Mouse (Mus musculus) embryonic facial prominence, embryonic 12.5 days (tissue): ENCODE measurements around the gene Gm37240. TPM values are rescaled to one million over a fixed set of nuclear protein-coding genes. Genes with fewer than 3 reads are reported as not detected.

Experiments used
- ATAC-seq: fragments of 200-750 bp; cut with Nextera tagmentation; 2 replicates; pipeline ENCODE4 v1.8.0; 2017; ENCODE audit not compliant: insufficient number of reproducible peaks, insufficient read depth, low FRiP score, low TSS enrichment
- H3K27ac ChIP-seq: fragments of 300-500 bp; sonication (generic); 2 replicates; pipeline ENCODE4 v1.5.1; 2016; ENCODE audit warnings: mild to moderate bottlenecking
- H3K27me3 ChIP-seq: fragments of 300-500 bp; sonication (generic); 2 replicates; pipeline ENCODE4 v1.6.1; 2016; ENCODE audit warnings: mild to moderate bottlenecking, moderate library complexity
- H3K36me3 ChIP-seq: fragments of 300-500 bp; sonication (generic); 2 replicates; pipeline ENCODE4 v1.6.1; 2016; ENCODE audit warnings: mild to moderate bottlenecking
- H3K4me1 ChIP-seq: fragments of 300-500 bp; sonication (generic); 2 replicates; pipeline ENCODE4 v1.6.1; 2016
- H3K4me2 ChIP-seq: fragments of 300-500 bp; sonication (generic); replicated peaks from 2 replicates; pipeline ENCODE4 v1.6.1; 2016; ENCODE audit warnings: mild to moderate bottlenecking, moderate library complexity
- H3K4me3 ChIP-seq: fragments of 300-500 bp; sonication (generic); 2 replicates; pipeline ENCODE4 v1.5.1; 2016; ENCODE audit warnings: mild to moderate bottlenecking
- H3K9ac ChIP-seq: fragments of 300-500 bp; sonication (generic); 2 replicates; pipeline ENCODE4 v1.6.1; 2016; ENCODE audit warnings: mild to moderate bottlenecking, moderate library complexity
- H3K9me3 ChIP-seq: fragments of 300-500 bp; sonication (generic); 2 replicates; pipeline ENCODE4 v1.6.1; 2016; ENCODE audit warnings: mild to moderate bottlenecking, moderate library complexity
- WGBS: fragments of 180-500 bp; shearing (Covaris S2); methylation state at CpG from one replicate; pipeline ENCODE4 v1.1.7; 2016; 5-methylcytosine and 5-hydroxymethylcytosine counted together
- polyA plus RNA-seq: library from polyadenylated mRNA; unstranded; fragments of >200 nt; fragmentation: Nextera tagmentation; extraction: Ambion mirVana; gene quantifications from 2 replicates; pipeline ENCODE4 v1.2.1, GENCODE M21; 2016

The Gm37240 gene
- polyA plus RNA-seq, 1 experiment from 2014 or later, result 4.0 TPM

DNA sequence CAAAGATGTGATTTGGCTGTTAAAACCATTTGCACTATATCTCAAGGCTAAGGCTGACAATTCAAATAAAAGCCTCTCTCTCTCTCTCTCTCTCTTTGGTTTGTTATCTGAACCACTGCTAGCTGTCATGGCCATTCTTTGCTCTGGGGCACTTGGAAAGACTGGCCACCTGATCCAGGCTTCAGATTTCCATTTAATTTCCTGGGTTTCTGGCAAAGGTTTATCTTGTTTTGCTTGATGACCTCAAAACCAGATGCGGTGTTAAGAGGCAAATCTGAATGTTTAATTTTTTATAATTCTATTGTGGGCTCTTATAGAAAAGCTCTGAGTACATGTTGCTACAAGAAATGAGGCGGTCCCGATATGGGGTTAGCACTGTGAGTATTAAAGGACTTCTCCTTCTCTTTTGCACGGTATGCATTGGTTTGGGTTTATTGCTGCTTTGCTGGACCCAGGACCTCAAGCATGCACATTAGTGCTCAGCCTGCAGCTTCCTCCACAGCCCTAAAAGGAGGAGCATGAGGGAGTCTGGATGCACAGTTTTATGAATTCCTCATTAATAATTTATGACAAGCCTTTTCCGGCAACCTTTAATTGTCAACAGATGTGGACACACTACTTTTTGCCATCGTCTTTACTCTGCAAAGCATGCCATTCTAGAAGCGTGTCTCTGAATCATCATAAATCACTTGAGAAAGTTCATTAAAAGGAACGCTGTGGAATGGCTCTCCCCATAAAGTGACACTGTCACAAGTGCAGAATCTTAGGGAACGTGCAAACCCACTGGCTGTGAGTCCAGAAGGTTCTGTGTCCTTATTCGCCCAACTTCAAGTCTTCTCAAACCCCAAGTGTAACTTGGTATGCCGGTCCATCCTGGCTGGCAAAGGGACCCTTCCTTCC is 351.4 kb downstream of the Gm37240 start:
- ATAC-seq, result 0 out of 2 replicates have a peak, but pooled peaks have one; percentile 64
- WGBS, result 64% methylated on average over 11 of the region's 11 CpGs

DNA sequence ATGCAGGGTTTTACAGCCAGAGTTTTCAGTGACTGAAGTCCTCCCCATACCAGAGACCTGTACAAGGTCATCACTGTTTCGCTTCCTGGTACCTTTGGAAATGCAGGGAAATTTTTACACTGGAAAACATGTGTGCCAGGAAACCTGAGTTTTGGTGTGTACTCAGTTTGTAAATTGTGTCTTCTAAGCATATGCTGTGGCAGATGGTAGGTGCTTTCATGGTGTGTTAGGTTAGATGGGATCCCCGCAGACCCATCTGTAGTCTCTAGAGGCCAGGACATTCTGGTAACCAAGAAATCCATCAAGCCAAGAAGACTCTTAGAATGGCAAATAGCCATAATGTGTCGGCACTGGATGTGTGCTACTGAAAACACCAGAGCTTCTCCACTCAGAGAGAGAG is 352.3 kb downstream of the Gm37240 start:
- ATAC-seq, result no peak
- H3K27ac ChIP-seq, result no peak overlapping the region
- no peaks in the 10 kb centered on the region for H3K27me3 ChIP-seq
- no peaks in the 10 kb centered on the region for H3K36me3 ChIP-seq
- no peak overlapping the region for H3K4me2 ChIP-seq
- H3K4me3 ChIP-seq, result no peak overlapping the region
- no peaks in the 10 kb centered on the region for H3K9me3 ChIP-seq
- peaks cover 12% of the 10 kb centered on the region for H3K4me1 ChIP-seq
- WGBS, result 87% methylated on average over 3 of the region's 3 CpGs
- H3K9ac ChIP-seq, result no peak overlapping the region

More for the DNA sequence above, 351.4 kb downstream of the Gm37240 start:
- Histone ChIP-seq H3K4me2 (no peak overlapping the region), H3K27ac (no peak overlapping the region), H3K9ac (no peak overlapping the region), H3K9me3 (no peaks in the 10 kb centered on the region), H3K4me1 (peaks cover 12% of the 10 kb centered on the region), H3K36me3 (no peaks in the 10 kb centered on the region), H3K27me3 (no peaks in the 10 kb centered on the region), H3K4me3 (no peak overlapping the region)

DNA sequence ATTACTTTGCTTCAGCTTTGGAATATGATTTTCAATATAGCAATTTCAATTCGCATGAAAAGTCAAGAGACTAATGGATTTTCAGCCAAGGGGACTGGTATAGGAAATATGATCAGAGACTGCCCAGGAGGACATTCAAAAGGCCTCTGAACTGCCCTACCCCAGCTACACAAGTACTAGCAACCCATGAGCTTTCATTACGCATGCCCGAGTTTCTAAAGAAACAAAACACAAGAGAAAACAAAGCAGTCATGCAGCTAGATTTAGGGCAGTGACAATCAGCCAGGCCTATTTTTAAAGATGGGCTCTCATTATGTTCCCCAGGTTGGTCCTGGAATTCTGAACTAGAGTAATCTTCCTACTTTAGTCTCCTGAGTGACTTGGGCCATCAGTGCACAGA is 354.9 kb downstream of the Gm37240 start:
- 75% methylated on average over 3 of the region's 3 CpGs for WGBS
- ATAC-seq, result no peak

DNA sequence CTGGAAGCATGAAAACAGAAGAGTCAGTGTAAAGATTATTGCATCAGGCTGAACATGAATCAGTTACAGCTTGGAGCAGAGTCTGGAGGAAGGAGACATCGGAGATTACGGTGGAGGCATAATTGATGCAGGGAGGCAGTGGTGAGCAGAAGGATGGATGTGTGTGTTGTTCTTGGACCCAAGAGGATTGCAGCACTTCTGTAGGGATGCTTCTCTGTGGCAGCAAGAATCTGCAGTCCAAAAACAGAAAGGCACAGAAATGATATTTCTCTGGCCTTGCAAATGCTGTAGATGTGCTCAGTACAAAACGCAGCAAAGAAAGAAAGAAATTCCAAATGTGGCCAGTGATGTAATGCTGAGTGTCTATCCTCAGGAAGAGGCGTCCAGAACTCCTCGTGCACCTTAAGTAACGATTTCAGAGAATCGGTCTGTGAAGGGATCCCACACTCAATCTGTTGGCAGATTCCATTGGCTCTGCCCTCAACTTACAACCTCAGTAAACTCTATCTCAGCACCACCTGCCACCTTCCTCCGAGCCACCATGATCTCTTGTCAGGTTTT is 356.6 kb downstream of the Gm37240 start:
- Histone ChIP-seq H3K4me3 (no peak overlapping the region), H3K9me3 (no peaks in the 10 kb centered on the region), H3K4me2 (no peak overlapping the region), H3K27me3 (no peaks in the 10 kb centered on the region), H3K9ac (no peak overlapping the region), H3K27ac (no peak overlapping the region), H3K36me3 (no peaks in the 10 kb centered on the region), H3K4me1 (peaks cover 4% of the 10 kb centered on the region; the same call in 1 of the 2 replicates)
- 78% methylated on average over 8 of the region's 8 CpGs for WGBS
- ATAC-seq, result no peak

More for the DNA sequence above, 354.9 kb downstream of the Gm37240 start:
- no peaks in the 10 kb centered on the region for H3K36me3 ChIP-seq
- H3K9me3 ChIP-seq, result no peaks in the 10 kb centered on the region
- no peaks in the 10 kb centered on the region for H3K27me3 ChIP-seq
- peaks cover 12% of the 10 kb centered on the region for H3K4me1 ChIP-seq
- no peak overlapping the region for H3K9ac ChIP-seq
- H3K4me2 ChIP-seq, result no peak overlapping the region
- no peak overlapping the region for H3K4me3 ChIP-seq
- H3K27ac ChIP-seq, result no peak overlapping the region

DNA sequence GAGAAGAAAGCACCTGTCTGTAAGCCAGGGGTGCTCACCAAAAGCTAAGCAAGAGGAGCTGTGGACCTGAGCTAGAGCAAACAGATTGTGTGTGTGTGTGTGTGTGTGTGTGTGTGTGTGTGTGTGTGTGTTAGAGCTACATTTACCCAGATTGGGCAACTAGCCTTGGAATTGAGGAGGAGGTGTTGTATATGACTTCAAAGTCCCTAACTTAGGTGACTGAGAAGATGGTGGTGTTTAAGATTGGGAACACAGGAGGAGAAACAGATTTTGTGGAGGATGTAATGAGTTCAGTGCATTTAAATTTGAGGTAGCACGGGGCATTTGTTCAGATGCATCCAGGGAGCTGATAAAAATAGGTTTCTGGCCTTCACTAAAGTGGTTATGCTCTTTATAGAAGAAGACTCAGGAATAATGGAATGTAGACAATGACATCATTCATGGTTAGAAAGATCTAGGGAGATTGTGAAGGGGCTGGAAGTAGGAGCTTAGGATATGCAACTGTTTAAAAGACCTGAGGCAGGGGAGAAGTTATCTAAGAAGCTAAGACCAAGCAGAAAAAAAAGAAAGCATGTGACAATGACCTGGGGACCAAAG is 365.9 kb downstream of the Gm37240 start:
- H3K9ac ChIP-seq, result no peak overlapping the region
- no peak overlapping the region for H3K4me2 ChIP-seq
- H3K4me3 ChIP-seq, result no peak overlapping the region
- no peak overlapping the region for H3K27ac ChIP-seq
- H3K9me3 ChIP-seq, result no peaks in the 10 kb centered on the region
- H3K36me3 ChIP-seq, result no peaks in the 10 kb centered on the region
- no peaks in the 10 kb centered on the region for H3K4me1 ChIP-seq
- no peaks in the 10 kb centered on the region for H3K27me3 ChIP-seq
- no peak for ATAC-seq
- 81% methylated on average over 1 of the region's 1 CpGs for WGBS

DNA sequence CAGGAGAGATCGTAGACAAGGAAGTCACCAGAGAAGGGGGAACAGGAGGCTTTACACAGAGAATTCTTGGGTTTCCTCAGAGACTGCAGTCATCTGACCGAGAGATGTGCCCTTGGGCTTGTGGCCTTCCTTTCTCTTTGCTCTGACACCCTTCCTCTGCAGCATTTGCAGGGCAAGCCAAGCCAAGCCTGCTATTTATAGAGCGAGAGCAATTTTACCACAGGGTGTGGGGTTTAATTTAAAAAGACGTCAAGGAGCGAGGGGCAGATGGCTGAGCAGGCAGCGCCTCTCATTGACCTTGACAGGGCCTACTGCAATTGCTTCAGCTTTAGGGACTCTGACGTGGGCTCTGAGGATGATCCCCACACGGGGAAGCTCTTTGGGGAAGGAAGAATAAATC is 368.6 kb downstream of the Gm37240 start:
- Histone ChIP-seq H3K4me2 (no peak overlapping the region), H3K36me3 (no peaks in the 10 kb centered on the region), H3K9ac (no peak overlapping the region), H3K27me3 (no peaks in the 10 kb centered on the region), H3K4me1 (no peaks in the 10 kb centered on the region), H3K4me3 (no peak overlapping the region), H3K9me3 (no peaks in the 10 kb centered on the region), H3K27ac (no peak overlapping the region)
- ATAC-seq, result no peak
- WGBS, result 71% methylated on average over 8 of the region's 8 CpGs

DNA sequence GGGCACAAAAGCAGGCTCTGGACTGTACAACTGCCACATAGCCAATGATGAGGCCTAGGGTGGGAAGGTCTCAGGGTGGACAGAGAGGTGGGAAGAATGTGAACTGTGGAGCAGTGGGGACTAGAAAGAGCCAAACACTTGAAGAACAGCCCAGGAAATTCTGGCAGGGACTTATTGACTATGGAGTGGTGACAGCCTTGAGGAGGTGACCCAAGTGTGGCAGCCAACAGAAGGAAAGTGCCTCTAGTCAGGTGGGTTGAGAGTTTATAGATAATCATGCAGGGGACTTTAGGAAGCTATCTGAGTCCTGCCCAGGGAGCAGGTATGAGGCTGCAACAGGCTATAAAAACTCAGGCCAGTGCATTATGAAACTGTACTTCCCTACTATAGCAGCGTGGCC is 369.2 kb downstream of the Gm37240 start:
- H3K36me3 ChIP-seq, result no peaks in the 10 kb centered on the region
- H3K4me3 ChIP-seq, result no peak overlapping the region
- no peak overlapping the region for H3K27ac ChIP-seq
- no peak overlapping the region for H3K4me2 ChIP-seq
- no peak for ATAC-seq
- H3K27me3 ChIP-seq, result no peaks in the 10 kb centered on the region
- H3K9ac ChIP-seq, result no peak overlapping the region
- 81% methylated on average over 1 of the region's 1 CpGs for WGBS
- H3K9me3 ChIP-seq, result no peaks in the 10 kb centered on the region
- no peaks in the 10 kb centered on the region for H3K4me1 ChIP-seq

DNA sequence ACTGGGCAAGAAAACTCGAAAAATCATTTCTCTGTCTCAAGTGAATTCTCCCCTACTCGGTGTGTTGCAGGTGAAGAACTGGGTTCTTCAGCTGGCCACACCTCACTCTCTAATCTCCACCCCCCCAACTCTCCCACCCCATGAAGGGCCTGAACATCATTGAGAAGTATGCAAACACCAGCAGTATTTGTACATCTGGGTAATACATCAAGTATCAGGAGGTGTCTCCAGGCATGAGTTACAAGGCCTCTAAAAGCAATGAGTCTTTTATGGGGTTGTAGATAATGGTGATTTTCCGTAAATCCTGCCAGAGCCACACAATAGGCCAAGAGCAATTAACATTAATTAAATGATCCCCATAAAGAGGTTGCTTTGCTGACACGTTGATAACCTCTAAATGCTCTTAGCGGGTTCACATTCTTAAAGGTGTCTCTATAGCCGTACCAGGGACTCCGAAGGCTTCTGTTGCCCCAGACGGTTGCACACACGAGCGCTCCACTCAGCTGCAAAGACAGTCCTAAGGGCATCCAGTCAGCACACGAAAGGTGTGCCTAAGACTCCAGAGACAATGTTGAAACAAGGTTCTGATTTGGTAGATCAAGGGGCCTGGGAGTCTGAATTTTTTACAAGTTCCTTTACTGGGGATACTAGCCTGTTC is 370.4 kb downstream of the Gm37240 start:
- no peaks in the 10 kb centered on the region for H3K4me1 ChIP-seq
- no peak overlapping the region for H3K9ac ChIP-seq
- H3K9me3 ChIP-seq, result no peaks in the 10 kb centered on the region
- H3K36me3 ChIP-seq, result no peaks in the 10 kb centered on the region
- ATAC-seq, result no peak
- no peak overlapping the region for H3K4me2 ChIP-seq
- whole genome bisulfite sequencing, result 78% methylated on average over 11 of the region's 11 CpGs
- H3K27me3 ChIP-seq, result no peaks in the 10 kb centered on the region
- no peak overlapping the region for H3K27ac ChIP-seq
- H3K4me3 ChIP-seq, result no peak overlapping the region

DNA sequence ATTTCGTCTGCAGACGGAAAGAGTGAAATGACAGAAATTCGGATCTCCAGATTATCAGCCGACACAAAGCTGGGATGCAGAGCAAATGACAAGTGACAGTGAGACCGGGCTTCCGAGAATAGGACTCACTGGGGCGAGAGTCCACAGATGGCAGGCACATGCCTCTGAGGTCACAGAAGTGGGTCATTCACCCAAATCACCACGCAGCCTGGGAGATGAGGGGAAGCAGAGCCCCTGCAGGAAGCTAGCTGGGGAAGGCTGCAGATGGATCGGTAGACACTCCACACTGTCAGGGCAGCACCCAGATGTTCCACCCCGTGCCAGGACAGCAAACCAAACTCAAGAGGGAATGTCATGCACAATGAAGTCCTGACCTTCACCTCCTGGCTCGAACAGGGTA is 372.6 kb downstream of the Gm37240 start:
- Histone ChIP-seq H3K9me3 (no peaks in the 10 kb centered on the region), H3K36me3 (no peaks in the 10 kb centered on the region), H3K4me3 (no peak overlapping the region), H3K4me2 (no peak overlapping the region), H3K27me3 (no peaks in the 10 kb centered on the region), H3K9ac (no peak overlapping the region), H3K27ac (no peak overlapping the region), H3K4me1 (no peaks in the 10 kb centered on the region)
- no peak for ATAC-seq
- WGBS, result 69% methylated on average over 11 of the region's 11 CpGs

DNA sequence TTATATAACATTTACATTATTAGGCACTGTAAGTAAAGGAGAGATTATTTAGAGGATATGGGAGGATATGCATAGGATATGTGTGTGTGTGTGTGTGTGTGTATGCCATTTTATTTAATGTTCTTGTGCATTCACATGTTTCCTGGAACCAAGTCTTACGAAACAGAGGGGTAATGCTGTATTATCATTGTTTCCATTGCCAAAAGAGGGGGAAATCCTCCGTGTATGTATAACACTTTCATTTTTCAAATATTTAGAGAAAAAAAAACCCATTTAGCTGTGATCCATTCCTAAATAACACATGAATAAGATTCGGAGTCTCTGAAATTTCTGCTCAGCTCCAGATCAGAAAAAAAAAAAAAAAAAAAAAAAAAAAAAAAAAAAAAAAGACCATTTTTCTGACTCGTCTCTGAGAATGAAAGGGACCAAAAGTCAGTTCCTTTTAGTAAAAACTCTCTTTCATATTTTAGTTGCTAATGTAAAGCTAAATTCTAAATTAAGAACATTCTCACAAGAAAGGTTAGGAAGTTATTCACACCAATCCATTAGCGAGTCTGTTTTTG is 378.5 kb downstream of the Gm37240 start:
- no peaks in the 10 kb centered on the region for H3K36me3 ChIP-seq
- no peaks in the 10 kb centered on the region for H3K9me3 ChIP-seq
- no peak overlapping the region for H3K4me2 ChIP-seq
- no peaks in the 10 kb centered on the region for H3K4me1 ChIP-seq
- H3K4me3 ChIP-seq, result no peak overlapping the region
- H3K27ac ChIP-seq, result no peak overlapping the region
- ATAC-seq, result no peak
- no peak overlapping the region for H3K9ac ChIP-seq
- no peaks in the 10 kb centered on the region for H3K27me3 ChIP-seq
- 81% methylated on average over 5 of the region's 5 CpGs for WGBS

DNA sequence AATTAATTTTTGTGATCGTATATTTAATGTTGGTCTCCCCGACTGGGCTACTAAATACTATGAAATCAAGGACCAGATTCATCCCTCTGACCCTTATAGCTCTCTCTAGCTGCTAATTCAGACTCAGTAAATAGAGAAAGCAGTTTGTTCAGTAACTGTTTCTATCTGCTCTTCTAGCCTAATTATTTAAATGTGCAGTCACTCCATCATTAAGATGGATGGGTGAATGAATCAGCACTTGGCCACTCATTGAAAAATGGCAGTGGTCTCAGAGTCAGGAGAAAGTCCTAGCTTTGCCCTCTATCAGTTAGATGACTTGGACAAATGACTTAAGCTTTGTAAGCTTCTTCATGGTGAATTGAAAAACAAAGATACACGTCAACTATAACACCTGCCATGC is 387.2 kb downstream of the Gm37240 start:
- Histone ChIP-seq H3K9me3 (no peaks in the 10 kb centered on the region), H3K27me3 (no peaks in the 10 kb centered on the region), H3K4me3 (no peak overlapping the region), H3K4me2 (no peak overlapping the region), H3K9ac (no peak overlapping the region), H3K27ac (no peak overlapping the region), H3K4me1 (no peaks in the 10 kb centered on the region), H3K36me3 (no peaks in the 10 kb centered on the region)
- WGBS, result 79% methylated on average over 3 of the region's 3 CpGs
- ATAC-seq, result no peak
